Mouse (Mus musculus): ENCODE results near the gene Lypd5.

- no peak for TF ChIP-seq CTCF (IDR thresholded peaks at IDR 0.05; ENCODE audit: control insufficient read depth, insufficient read depth, insufficient read length)
- no peak for TF ChIP-seq USF1 (IDR thresholded peaks at IDR 0.05; ENCODE audit: low read depth)
- no peak for TF ChIP-seq CEBPB (IDR thresholded peaks at IDR 0.05; ENCODE audit: low read depth)
- no peak for TF ChIP-seq MAX (IDR thresholded peaks at IDR 0.05)
- no peak for TF ChIP-seq MYOG (IDR thresholded peaks at IDR 0.05; ENCODE audit: control insufficient read depth, extremely low read depth, insufficient read length)
Observed at GRCm38 (mm10) chr7:24378049-24378701, 29.2 kb downstream of the Lypd5 start.

Data from C2C12 (cell line).